Mouse (Mus musculus): Measurements from ENCODE around the gene Grik1. TPM values are rescaled to one million over a fixed set of nuclear protein-coding genes. Genes with fewer than 3 reads are reported as not detected.

The Grik1 gene
- total RNA-seq, 2 experiments from 2014 or later, result 35.1 to 37.0 TPM

GRCm38 (mm10) chr16:87917157-87917546 lies 372.9 kb downstream of the Grik1 start:
- intact Hi-C loops (cut with DNase I), result no loop called here
- DNase-seq (ENCODE audit: extremely low spot score in 1 of 2, low spot score in 2 of 2), result no peak

GRCm38 (mm10) chr16:87916209-87917156 lies 373.6 kb downstream of the Grik1 start:
- no peak for DNase-seq (ENCODE audit: extremely low spot score in 1 of 2, low spot score in 2 of 2)
- intact Hi-C loops (cut with DNase I), result no loop called here

- intact Hi-C loops (cut with DNase I), result no loop called here
- DNase-seq (ENCODE audit: extremely low spot score in 1 of 2, low spot score in 2 of 2), result no peak
Observed at GRCm38 (mm10) chr16:87915156-87915555, 374.9 kb downstream of the Grik1 start.

GRCm38 (mm10) chr16:87913781-87914180 lies 376.3 kb downstream of the Grik1 start:
- DNase-seq (ENCODE audit: extremely low spot score in 1 of 2, low spot score in 2 of 2), result no peak
- intact Hi-C loops (cut with DNase I), result no loop called here

GRCm38 (mm10) chr16:87911201-87911600 lies 378.9 kb downstream of the Grik1 start:
- no peak for DNase-seq (ENCODE audit: extremely low spot score in 1 of 2, low spot score in 2 of 2)
- intact Hi-C loops (cut with DNase I), result no loop called here

- intact Hi-C loops (cut with DNase I), result no loop called here
- DNase-seq (ENCODE audit: extremely low spot score in 1 of 2, low spot score in 2 of 2), result no peak
Observed at GRCm38 (mm10) chr16:87902049-87902448, 388.0 kb downstream of the Grik1 start.

GRCm38 (mm10) chr16:87901189-87901588 lies 388.9 kb downstream of the Grik1 start:
- intact Hi-C loops (cut with DNase I), result no loop called here
- no peak for DNase-seq (ENCODE audit: extremely low spot score in 1 of 2, low spot score in 2 of 2)

- intact Hi-C loops (cut with DNase I), result no loop called here
- DNase-seq (ENCODE audit: extremely low spot score in 1 of 2, low spot score in 2 of 2), result no peak
Observed at GRCm38 (mm10) chr16:87875927-87876326, 414.1 kb downstream of the Grik1 start.

GRCm38 (mm10) chr16:87864526-87864925 lies 425.5 kb downstream of the Grik1 start:
- peak in 1 of 2 experiments; percentile 3 for DNase-seq (ENCODE audit: extremely low spot score in 1 of 2, low spot score in 2 of 2)
- intact Hi-C loops (cut with DNase I), result no loop called here

- no peak for DNase-seq (ENCODE audit: extremely low spot score in 1 of 2, low spot score in 2 of 2)
- intact Hi-C loops (cut with DNase I), result no loop called here
Observed at GRCm38 (mm10) chr16:87861722-87862121, 428.3 kb downstream of the Grik1 start.

- no peak for DNase-seq (ENCODE audit: extremely low spot score in 1 of 2, low spot score in 2 of 2)
- intact Hi-C loops (cut with DNase I), result no loop called here
Observed at GRCm38 (mm10) chr16:87853451-87854085, 436.5 kb downstream of the Grik1 start.

- intact Hi-C loops (cut with DNase I), result no loop called here
- no peak for DNase-seq (ENCODE audit: extremely low spot score in 1 of 2, low spot score in 2 of 2)
Observed at GRCm38 (mm10) chr16:87851550-87851949, 438.5 kb downstream of the Grik1 start.

GRCm38 (mm10) chr16:87848799-87849198 lies 441.3 kb downstream of the Grik1 start:
- intact Hi-C loops (cut with DNase I), result loop anchor here (10.0 kb wide), 1 partner anchor 1916 kb away; no protein-coding TSS in a partner anchor
- DNase-seq (ENCODE audit: extremely low spot score in 1 of 2, low spot score in 2 of 2), result no peak

Other genes with a start within 250 kb of the Grik1 start
- not detected for gene Cldn17, start 216.7 kb upstream of the Grik1 start, total RNA-seq (2021)